Mouse (Mus musculus) liver, embryonic 16.5 days (tissue): Measurements from ENCODE around the gene Rfc1. TPM values are rescaled to one million over a fixed set of nuclear protein-coding genes. Genes with fewer than 3 reads are reported as not detected.
"Not testable (repeated sequence)": the region's sequence is repeated elsewhere in the genome, so short reads cannot be mapped to it uniquely, and the experiment has no call there.

Experiments
- ATAC-seq: fragments of 200-750 bp; cut with Nextera tagmentation; 2 replicates; pipeline ENCODE4 v1.8.0; 2017; ENCODE audit warnings: low read depth, mild to moderate bottlenecking, moderate number of reproducible peaks, moderate library complexity
- H3K27ac ChIP-seq: fragments of 300-500 bp; sonication (generic); 2 replicates; pipeline ENCODE4 v1.5.1; 2014; ENCODE audit warnings: mild to moderate bottlenecking, low read length
- H3K27me3 ChIP-seq: fragments of 300-500 bp; sonication (generic); 2 replicates; pipeline ENCODE4 v1.6.1; 2014; ENCODE audit warnings: low read depth, low read length, mixed read lengths; ENCODE audit not compliant: control insufficient read depth, insufficient read depth
- H3K36me3 ChIP-seq: fragments of 300-500 bp; sonication (generic); 2 replicates; pipeline ENCODE4 v1.6.1; 2014; ENCODE audit warnings: mild to moderate bottlenecking; ENCODE audit not compliant: control insufficient read depth, insufficient read depth
- H3K4me1 ChIP-seq: fragments of 300-500 bp; sonication (generic); 2 replicates; pipeline ENCODE4 v1.6.1; 2014; ENCODE audit warnings: low read depth, low read length, mixed read lengths; ENCODE audit not compliant: control insufficient read depth
- H3K4me2 ChIP-seq: fragments of 300-500 bp; sonication (generic); 2 replicates; pipeline ENCODE4 v1.6.1; 2014; ENCODE audit warnings: low read depth, low read length, mixed read lengths
- H3K4me3 ChIP-seq: fragments of 300-500 bp; sonication (generic); 2 replicates; pipeline ENCODE4 v1.5.1; 2014; ENCODE audit warnings: low read depth, mild to moderate bottlenecking, low read length
- H3K9ac ChIP-seq: fragments of 300-500 bp; sonication (generic); 2 replicates; pipeline ENCODE4 v1.6.1; 2014; ENCODE audit warnings: low read depth, low read length
- H3K9me3 ChIP-seq: fragments of 300-500 bp; sonication (generic); replicated peaks from 2 replicates; pipeline ENCODE4 v1.6.1; 2016; ENCODE audit warnings: low read length; ENCODE audit not compliant: control insufficient read depth
- WGBS: fragments of 180-500 bp; shearing (Covaris S2); extraction: QIAGEN DNeasy Blood & Tissue Kit; methylation state at CpG from one replicate; pipeline ENCODE4 v1.1.7; 2014; ENCODE audit not compliant: insufficient replicate concordance; 5-methylcytosine and 5-hydroxymethylcytosine counted together
- polyA plus RNA-seq: library from polyadenylated mRNA; unstranded; fragments of >200 nt; fragmentation: Nextera tagmentation; extraction: Ambion mirVana; gene quantifications from 2 replicates; pipeline ENCODE4 v1.2.1, GENCODE M21; 2015

Gene Rfc1
- polyA plus RNA-seq, 1 experiment from 2014 or later = 31.6 TPM

DNA sequence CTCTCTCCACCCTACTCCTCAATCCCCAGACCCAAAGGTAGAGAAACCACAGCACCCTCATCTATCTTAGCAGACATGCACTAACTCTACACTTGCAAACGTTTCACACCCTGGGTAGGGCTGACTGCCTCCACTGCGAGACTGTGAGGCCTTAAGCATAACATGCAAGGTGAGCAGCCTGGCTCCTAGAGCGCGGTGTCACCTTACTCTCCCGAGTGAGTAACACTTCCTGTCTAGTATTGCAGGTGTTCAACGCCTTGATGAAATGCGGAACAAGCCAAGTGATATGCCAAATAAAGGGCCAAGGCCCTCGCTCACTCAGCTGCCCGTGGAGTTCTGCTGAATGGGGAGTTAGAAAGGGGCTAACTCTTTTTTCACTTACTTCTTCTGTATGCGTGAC is 13.3 kb downstream of the Rfc1 start:
- WGBS = 67% methylated on average over 10 of the region's 10 CpGs
- peaks cover 11% of the 10 kb centered on the region; the same call in 1 of the 2 replicates for H3K36me3 ChIP-seq
- no peak for ATAC-seq

DNA sequence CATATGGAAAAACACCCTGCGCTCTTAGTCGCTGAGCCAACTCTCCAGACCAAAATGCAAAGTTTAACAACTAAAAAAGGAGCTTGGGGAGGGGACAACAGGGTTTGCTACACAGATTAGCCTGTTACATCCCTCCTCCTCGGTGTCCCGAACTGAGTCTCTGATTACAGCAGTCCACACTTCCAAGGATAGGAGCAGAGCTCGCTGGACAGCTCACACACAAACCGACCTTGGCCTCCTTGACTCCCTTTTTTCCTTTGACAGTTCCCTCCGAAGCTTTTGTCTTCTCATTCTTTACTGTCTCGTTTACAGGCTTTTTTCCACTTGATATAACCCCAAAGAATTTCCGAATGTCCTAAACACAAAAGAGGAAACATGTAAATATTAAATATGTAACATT is 16.3 kb downstream of the Rfc1 start:
- Histone ChIP-seq H3K9ac (no peak overlapping the region), H3K27me3 (no peaks in the 10 kb centered on the region), H3K4me3 (no peak overlapping the region), H3K4me1 (no peaks in the 10 kb centered on the region), H3K9me3 (no peaks in the 10 kb centered on the region), H3K27ac (no peak overlapping the region), H3K4me2 (no peak overlapping the region), H3K36me3 (peaks cover 20% of the 10 kb centered on the region)
- WGBS = 76% methylated on average over 9 of the region's 9 CpGs
- ATAC-seq = no peak

More for the DNA sequence above, 13.3 kb downstream of the Rfc1 start:
- Histone ChIP-seq H3K27me3 (no peaks in the 10 kb centered on the region), H3K9ac (no peak overlapping the region), H3K27ac (no peak overlapping the region), H3K4me1 (peaks cover 6% of the 10 kb centered on the region; the same call in 1 of the 2 replicates), H3K9me3 (no peaks in the 10 kb centered on the region), H3K4me3 (no peak overlapping the region), H3K4me2 (no peak overlapping the region)

DNA sequence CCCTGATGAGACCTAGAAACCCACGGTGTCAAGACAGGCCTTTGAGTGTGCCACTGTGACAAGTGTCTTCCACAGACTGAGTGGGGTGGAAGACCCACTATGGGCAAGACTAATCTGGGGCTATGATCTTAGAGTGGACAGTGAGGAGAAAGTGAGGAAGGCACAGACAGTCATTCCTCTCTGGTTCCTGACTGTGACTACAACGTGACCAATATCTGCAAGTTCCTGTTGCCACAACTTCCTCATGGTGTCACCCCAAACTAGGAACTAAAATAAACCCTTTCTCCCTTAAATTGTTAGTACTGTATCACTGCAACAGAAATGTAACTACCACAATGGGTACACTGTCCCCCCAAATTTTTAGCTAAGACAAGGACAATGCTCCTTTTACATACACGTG is 26.6 kb downstream of the Rfc1 start:
- H3K27me3 ChIP-seq = no peaks in the 10 kb centered on the region
- no peaks in the 10 kb centered on the region for H3K4me1 ChIP-seq
- H3K9me3 ChIP-seq = no peaks in the 10 kb centered on the region
- no peak overlapping the region for H3K27ac ChIP-seq
- no peak overlapping the region for H3K4me2 ChIP-seq
- no peak overlapping the region for H3K4me3 ChIP-seq
- 67% methylated on average over 3 of the region's 3 CpGs for WGBS
- H3K36me3 ChIP-seq = peaks cover 21% of the 10 kb centered on the region
- H3K9ac ChIP-seq = no peak overlapping the region
- ATAC-seq = no peak

DNA sequence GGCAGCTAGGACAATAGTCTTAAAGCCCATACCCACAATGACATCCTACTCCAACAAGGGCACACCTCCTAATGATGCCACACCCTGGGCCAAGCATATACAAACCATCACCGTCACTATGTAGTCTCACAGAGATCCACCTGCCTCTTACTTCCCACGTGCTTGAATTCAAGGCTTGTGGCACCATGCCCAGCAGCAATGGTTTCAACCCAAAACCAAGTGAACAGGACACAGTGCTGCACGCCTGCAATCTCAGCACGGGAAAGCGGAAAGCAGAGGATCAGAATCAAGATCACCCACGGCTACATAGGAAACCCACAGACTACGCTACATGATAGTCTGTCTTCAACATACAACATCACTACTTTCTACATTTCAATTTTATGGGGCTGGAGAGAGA is 27.3 kb downstream of the Rfc1 start:
- H3K9me3 ChIP-seq = no peaks in the 10 kb centered on the region
- no peak overlapping the region for H3K4me2 ChIP-seq
- no peak overlapping the region for H3K27ac ChIP-seq
- H3K36me3 ChIP-seq = peaks cover 21% of the 10 kb centered on the region
- WGBS = 84% methylated on average over 7 of the region's 7 CpGs
- H3K4me1 ChIP-seq = no peaks in the 10 kb centered on the region
- H3K4me3 ChIP-seq = no peak overlapping the region
- no peak overlapping the region for H3K9ac ChIP-seq
- ATAC-seq = no peak
- H3K27me3 ChIP-seq = no peaks in the 10 kb centered on the region

DNA sequence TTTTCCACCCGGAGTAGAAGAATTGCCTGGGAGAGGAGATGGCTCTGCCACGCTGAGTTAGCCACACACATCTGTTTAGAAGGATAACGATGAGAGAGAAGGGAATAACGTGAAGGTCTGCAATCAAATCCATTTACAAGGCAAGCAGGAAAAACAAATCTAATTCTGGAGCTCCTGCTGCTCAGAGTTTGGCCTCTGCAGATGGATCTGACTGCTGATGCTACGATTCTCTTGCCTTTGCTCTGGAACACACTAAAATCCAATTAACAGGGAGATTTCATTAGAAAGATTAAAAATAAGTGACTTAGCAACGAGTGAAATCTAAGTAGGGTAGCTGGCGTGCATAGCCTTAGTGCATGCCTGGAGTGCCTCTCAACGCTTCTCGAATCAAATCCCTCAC is 30.0 kb downstream of the Rfc1 start:
- Histone ChIP-seq H3K4me1 (no peaks in the 10 kb centered on the region), H3K27me3 (no peaks in the 10 kb centered on the region), H3K9ac (no peak overlapping the region), H3K36me3 (peaks cover 8% of the 10 kb centered on the region; the same call in 1 of the 2 replicates), H3K4me3 (no peak overlapping the region), H3K9me3 (no peaks in the 10 kb centered on the region), H3K27ac (no peak overlapping the region), H3K4me2 (no peak overlapping the region)
- ATAC-seq = no peak
- 79% methylated on average over 9 of the region's 9 CpGs for WGBS

DNA sequence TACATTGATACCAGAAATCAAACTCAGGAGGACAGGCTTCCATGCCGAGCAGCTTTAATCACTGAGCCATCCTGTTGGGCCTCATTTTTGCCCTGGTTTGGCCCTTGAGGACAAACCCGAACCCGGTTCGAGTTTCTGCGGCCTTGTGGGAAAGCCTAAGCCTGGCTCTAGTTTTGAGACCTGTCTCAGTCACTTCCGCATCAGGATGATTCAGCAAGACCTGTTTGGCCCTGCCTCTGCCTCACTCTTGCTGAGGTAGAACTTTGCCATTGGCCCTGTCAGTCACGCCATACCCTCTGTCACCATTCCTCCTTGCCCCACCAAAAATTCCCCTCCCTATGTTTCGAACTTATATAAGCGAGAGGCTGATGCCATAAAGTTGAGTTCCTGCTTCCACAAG is 35.3 kb downstream of the Rfc1 start:
- Histone ChIP-seq H3K9me3 (no peaks in the 10 kb centered on the region), H3K27me3 (no peaks in the 10 kb centered on the region), H3K36me3 (peaks cover 9% of the 10 kb centered on the region), H3K9ac (no peak overlapping the region), H3K4me3 (no peak overlapping the region), H3K27ac (no peak overlapping the region), H3K4me2 (no peak overlapping the region), H3K4me1 (peaks cover 5% of the 10 kb centered on the region; the same call in 1 of the 2 replicates)
- 81% methylated on average over 9 of the region's 9 CpGs for WGBS
- ATAC-seq = no peak

DNA sequence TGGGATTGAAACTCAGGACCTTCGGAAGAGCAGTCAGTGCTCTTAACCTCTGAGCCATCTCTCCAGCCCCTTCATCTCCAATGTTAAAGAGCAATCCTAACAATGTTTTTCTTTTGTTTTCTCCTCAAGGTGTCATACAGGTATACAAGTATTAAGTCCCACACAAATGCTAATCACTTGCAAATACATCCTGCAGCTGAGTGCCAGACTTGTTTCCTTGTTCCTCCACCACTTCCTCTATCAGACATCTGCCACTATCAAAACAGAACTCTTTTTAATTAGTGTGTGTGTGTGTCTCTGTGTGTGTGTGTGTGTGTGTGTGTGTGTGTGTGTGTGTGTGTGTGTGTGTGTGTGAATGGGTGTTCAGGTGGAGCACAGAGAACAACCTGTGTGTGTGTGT is 35.8 kb downstream of the Rfc1 start:
- not testable (repeated sequence) for H3K27me3 ChIP-seq, H3K4me1 ChIP-seq, H3K27ac ChIP-seq, H3K9me3 ChIP-seq, H3K9ac ChIP-seq, ATAC-seq, H3K36me3 ChIP-seq, H3K4me2 ChIP-seq, H3K4me3 ChIP-seq
- 76% methylated on average over 1 of the region's 1 CpGs for WGBS

DNA sequence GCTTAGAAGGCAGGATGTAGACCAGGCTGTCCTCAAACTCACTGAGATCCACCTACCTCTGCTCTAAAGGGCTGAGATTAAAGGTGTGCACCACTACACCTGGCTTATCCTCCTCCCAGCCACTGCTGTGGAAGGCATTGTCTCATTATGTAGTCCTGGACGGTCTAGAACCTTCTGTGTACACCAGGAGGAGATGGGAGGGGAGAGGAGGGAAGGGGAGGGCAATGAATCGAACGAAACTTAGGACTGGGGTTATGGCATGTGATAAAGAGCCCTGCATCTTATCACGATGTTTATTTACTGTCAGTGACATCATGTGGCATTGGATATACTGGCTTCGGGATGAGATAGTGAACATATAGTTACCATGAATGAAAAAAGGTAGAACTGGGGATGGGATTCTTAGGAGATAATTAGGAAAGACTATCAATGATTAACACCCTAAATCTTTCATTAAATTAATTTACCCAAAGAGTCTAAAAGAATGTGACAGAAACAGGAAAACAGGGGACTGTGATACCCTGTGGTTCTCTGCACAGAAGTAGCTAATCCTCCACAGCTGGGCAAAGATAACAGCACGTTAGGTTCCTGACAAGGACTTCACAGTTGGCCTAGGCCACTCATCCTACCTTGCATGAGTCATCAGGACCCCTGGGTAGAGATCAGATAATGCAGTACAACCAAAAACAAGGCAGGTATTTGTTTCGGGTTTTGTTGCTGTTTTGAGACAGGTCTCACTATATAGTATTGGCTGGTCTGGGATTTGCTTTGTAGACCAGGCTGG is 37.1 kb downstream of the Rfc1 start:
- peak; percentile 79 for ATAC-seq
- Histone ChIP-seq H3K9me3 (no peaks in the 10 kb centered on the region), H3K36me3 (peaks cover 11% of the 10 kb centered on the region), H3K4me3 (no peak overlapping the region), H3K27me3 (no peaks in the 10 kb centered on the region), H3K27ac (no peak overlapping the region), H3K4me2 (no peak overlapping the region), H3K9ac (no peak overlapping the region), H3K4me1 (peaks cover 5% of the 10 kb centered on the region; the same call in 1 of the 2 replicates)
- 19% methylated on average over 7 of the region's 7 CpGs for WGBS

DNA sequence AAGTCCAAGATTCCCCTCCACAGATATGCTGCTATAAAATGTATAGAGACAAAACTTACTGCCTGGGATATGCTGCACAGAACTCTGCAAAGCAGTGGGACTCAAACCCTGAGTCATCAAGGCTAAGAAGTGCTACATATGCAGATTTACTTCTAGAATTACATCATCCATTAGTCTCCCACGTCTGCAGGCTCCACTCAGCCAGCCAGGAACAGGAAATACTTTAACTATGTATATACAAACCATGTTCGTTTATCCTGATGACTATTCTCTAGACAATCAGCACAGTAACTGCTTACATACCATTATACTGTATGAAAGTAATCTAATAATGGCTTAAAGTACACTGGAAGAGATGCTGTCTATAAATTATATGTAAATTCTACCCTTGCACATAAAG is 41.2 kb downstream of the Rfc1 start:
- Histone ChIP-seq H3K4me2 (no peak overlapping the region), H3K9me3 (no peaks in the 10 kb centered on the region), H3K4me3 (no peak overlapping the region), H3K9ac (no peak overlapping the region), H3K27ac (no peak overlapping the region), H3K4me1 (peaks cover 5% of the 10 kb centered on the region; the same call in 1 of the 2 replicates), H3K36me3 (peaks cover 27% of the 10 kb centered on the region), H3K27me3 (no peaks in the 10 kb centered on the region)
- no peak for ATAC-seq
- 66% methylated on average over 2 of the region's 2 CpGs for WGBS
